Mouse (Mus musculus): ENCODE results near the gene Tln1.
A peak's percentile ranks its signal among the peaks of the same experiment; 100 is the strongest.
"Not testable (repeated sequence)": the region's sequence is repeated elsewhere in the genome, so short reads cannot be mapped to it uniquely, and the experiment has no call there.

The Tln1 gene

DNA sequence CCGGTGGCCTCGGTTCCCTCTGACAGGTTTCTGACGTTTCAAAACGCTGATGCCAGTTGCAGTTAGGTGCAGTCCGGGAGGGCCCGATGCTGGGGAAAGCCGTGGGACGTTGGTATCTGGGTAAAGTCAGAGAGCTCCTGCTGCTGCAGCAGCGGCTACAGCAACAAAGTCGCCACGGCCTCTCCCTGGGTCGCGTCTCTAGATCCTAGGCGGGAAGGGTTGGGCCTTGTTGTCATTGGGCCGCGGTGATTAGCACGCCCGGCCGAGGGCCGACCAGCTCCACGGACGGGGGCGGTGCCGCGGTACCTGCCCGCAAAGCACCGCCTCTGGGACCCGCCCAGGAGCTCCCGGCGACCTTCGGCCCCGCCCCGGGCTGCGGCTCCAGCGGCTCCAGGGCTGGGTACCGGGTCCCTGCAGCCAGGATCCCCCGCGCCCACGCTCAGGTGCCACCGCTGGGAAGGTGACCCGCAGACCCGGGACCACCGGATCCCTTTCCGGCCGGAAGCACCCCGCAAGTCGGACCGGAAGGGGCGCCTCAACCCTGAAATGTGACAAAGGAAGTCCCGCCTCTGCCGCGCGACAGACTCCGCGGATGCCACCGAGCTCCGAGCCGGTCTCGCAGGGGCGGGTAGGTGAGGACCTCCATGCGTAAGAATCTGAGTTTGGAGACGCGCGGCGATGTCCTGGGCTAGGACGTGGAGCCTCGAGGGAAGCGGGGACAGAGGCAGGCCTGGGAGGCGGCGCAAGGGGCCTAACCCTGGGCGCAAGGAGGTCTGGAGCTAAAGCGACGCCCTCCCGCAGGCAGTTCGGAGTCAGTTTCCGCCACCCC lies 16.1 kb upstream of the Tln1 start, which contains the start of the genes Rgp1 and Gba2:
Gene Rgp1, plus strand, starts transcription at position 340 of the 829 bp plus-strand sequence.
Gene Gba2, minus strand, starts transcription at position 498 of the 829 bp plus-strand sequence.
- DNase-seq (ENCODE audit: low spot score) = peak; percentile 84

GRCm38 (mm10) chr4:43577237-43577881 lies 14.9 kb upstream of the Tln1 start:
- no peak for DNase-seq (ENCODE audit: low spot score)

DNA sequence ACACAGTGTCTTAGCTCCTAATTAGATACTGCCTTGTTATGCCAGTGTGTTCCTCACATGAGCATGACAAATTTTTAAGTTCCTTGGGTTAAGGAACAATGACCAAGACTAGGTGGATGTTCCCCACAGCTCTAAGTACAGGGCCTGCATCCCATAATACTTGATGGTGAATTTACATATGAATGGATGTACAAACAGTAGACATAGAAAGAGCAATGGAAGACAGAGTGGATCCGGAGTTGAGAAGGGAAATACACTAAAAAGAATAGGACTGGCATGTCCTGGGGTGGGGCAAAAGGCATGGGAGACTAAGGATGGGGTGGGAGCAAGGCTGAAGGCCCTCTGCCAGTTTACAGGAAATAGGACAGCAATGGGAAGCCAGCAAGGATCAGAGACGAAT lies 12.9 kb upstream of the Tln1 start:
- DNase-seq (ENCODE audit: low spot score) = no peak

DNA sequence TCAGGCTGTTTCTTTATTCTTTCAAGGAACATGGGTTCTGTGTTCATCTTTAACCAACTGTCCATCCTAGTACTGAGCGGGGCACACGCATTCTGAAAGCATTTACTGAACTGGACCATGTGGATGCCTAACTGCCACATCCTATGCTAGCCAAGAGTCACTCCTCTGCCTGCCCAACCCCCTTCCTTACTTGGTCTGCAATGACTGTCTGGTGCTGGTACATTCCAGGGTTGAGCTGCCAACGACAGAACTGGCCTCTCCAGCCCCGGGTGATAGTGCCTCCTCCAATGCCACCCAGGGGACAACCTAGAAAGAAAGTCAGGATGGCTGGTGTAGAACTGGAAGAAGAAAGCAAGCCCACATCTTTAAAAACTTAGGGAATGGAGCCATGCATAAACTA lies 11.1 kb upstream of the Tln1 start:
- DNase-seq (ENCODE audit: low spot score) = no peak

DNA sequence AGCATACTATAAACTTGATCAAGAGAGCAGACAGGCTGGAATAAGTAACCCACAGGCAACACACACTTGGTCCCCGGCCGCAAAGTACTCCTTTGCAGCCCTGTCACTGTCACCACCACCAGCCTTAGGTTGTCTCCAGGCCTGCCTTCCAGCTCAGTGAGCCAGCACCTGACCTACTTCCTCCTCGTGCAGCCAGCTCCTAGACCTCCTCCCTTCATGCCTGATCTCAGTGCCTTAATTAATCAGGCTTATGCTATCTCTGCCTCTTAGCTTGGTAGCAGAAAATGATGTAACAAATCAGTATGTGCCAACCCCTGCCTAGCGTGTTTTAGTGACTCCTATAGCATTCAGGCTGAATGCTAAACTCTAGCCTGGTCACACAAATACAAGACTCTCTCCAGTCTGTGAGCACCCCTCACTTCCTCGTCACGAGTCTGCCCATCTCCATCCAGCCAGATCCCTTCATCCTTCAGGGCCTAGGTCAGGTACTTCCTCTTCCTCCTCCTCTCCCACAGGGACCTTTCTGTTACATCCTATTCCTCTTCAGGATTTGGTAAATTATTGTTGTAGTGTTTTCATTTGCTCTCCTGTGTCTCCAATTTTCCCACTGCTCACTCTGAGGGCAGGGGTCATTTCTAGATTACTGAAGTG lies 9.0 kb upstream of the Tln1 start:
- DNase-seq (ENCODE audit: low spot score) = no peak

DNA sequence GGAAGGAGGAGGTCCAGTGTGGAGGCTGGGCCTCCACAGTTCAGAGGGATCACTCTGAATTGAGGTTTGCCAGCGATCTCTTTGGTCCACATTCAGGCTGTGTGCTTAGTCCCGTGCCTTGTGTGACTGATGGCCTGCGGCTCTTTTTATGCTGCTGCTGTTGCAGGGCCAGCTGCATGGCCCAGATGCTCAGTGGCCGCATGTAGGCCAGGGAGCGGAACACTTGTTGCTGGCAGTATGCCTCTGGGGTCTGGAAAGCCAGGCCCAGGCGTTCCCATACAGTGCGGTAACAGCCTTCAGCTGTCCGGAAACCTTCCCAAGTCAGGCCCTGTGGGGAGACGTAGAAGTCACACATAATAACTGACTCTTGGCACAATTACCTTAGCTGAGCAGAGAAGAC lies 4.6 kb upstream of the Tln1 start:
- DNase-seq (ENCODE audit: low spot score) = no peak

- no peak for DNase-seq (ENCODE audit: low spot score)
Measured at GRCm38 (mm10) chr4:43564231-43564630, 1.7 kb upstream of the Tln1 start.

DNA sequence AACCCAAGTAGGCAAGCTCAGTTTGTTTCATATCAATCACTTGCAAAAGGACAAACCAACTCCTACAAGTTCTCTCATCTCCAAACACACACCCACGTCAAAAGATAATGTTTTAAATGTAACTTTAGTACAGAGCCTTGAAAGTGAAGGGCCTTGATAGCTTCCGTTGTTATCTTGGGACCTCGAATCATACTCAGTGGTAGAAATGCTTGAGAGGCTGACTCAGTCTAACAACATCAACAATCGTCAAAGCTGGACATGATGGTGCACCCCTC lies 1.0 kb upstream of the Tln1 start:
- no peak for DNase-seq (ENCODE audit: low spot score)

DNA sequence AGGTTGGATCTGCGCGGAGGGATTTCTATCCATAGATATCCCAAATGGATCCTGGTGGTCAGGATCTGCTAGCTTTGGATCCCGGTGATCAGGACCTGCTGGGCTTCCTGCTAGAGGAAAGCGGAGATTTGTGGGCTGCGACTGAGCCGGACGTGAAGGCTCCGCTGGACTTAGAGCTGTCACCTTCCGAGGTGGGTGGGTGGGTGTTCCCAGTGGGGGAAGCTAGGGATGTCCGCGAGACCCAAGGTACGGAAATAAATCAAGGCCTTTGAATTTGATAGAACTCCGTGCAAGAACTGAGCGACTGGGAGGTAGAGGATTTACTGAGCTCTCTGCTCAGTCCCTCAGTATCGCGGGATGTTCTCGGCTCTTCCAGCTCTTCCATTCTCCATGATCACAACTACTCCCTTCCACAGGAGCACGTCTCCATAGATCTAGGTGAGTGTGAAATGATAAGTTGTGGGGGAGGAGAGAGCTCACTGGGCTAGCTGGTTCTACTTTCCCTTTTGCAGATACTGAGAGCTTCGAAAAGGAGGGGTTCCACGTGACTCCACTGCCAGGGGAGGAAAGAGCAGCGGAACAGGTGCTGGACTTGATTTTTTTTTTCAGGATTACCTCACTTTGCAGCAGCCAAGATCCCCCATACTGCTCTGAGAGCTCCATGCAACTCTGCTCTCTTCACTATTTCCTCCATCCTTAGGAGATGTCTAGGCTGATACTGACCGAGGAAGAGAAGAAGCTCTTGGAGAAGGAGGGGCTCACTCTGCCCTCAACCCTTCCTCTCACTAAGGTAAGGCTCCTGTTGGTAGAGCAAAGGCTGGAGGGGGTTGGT lies 494 bp upstream of the Tln1 start:
- DNase-seq (ENCODE audit: low spot score) = no peak

GRCm38 (mm10) chr4:43561436-43561996 lies 975 bp downstream of the Tln1 start:
- DNase-seq (ENCODE audit: low spot score) = no peak

DNA sequence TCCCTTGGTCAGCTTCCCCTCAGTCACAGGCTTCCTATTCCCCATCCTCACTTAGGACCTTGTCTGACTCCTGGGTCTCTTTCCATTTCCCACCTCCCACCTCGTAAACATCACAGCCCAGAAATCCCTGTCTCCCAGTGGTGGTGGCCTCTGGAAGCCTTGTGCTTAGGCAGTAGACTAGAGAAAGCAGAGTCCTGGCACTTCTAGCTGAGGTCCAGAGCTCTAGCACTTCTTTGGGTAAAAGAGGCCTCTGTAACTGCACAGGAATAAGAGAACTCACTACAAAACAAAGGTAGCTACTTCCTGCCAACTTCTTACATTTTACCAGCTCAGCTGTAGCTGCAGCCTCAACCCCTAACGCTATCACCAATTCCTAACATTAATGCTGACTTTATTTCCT lies 1.5 kb downstream of the Tln1 start:
- DNase-seq (ENCODE audit: low spot score) = no peak

DNA sequence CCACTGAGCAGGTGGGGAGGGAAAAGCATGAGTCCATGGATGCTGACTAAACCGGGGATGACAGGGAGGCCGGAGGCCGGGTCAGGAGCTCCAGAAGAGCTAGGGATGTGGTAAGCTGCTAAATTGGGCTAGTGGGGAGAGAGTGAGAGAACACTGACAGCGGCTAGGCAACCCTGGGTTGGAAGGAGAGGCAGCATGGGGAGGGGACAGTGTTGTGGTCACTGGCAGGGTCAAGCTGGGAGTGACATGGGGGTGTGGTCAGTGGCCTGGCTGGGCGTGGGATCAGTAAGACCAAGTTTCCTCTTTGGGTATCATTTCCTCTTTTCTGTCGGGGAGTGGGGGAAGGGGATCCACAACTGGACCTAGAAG lies 2.3 kb downstream of the Tln1 start:
- peak; percentile 73 for DNase-seq (ENCODE audit: low spot score)

DNA sequence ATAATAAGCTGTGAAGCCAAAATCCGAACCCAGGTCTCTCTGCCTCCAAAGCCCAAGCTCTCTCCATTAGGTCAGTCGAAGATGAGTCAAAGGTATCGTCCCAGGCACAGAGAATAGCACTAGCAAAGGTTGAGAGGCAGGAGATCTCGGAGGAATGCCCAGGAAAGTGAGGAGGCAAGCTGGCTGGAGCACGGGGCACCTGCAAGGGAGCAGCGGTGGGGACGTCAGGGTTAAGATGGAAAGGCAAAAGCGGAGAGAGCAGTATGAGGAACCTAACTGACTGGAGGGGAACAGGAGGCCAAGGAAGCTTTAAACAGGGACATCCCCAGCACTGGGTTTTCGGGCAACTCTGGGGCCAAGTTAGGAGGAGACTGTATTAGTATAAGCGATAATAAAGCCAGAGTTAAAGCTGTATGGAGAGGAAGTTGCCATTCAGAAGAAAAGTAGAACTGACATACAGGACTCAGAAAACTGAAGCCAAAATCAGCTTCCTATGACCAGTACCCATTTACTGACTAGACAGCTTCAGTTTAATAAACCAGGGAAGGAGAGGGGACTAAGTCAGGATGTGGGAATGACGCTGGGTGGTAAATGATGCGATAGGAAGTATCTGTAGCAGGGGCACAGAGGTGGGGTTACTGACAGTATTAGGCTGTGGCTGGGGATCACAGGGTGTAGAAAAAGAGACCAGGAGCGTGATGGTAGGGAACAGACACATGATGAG lies 2.8 kb downstream of the Tln1 start:
- DNase-seq (ENCODE audit: low spot score) = no peak

DNA sequence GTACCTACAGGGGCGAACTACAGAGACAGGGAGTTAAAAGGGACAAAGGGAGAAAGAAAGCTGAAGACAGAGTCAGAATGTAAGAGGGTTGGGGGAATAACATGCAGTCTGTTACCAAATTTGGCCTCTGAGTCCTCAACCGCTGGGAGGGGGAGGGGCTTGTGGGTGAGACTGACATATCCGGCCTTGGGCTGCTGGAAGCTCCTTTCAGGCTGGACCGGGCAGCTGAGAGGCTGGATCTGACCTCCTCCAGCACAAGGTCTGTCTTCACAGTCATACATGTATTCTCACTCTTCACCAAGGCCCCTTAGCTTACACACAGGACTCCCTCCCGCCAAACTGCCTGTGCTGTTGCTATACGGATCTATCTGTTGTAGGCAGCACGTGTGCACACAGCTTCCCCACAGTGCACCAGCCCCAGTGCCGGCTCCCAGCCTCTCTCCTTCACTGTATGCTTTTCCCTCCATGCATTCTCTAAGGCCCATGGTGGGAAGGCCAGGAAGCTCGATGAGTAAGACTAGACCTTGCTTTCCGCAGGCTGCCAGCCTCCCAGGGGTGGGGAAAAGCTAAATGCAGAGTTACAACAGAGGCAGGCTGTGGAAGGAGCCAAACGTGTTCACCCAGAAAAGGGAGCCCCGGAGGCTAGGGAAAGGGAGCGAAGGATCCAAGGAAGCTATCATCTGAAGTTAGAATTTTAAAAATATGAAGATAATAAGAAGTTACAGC lies 3.7 kb downstream of the Tln1 start:
- no peak for DNase-seq (ENCODE audit: low spot score)

- no peak for DNase-seq (ENCODE audit: low spot score)
Measured at GRCm38 (mm10) chr4:43558028-43558630, 4.4 kb downstream of the Tln1 start.

- no peak for DNase-seq (ENCODE audit: low spot score)
Measured at GRCm38 (mm10) chr4:43555926-43556325, 6.6 kb downstream of the Tln1 start.

GRCm38 (mm10) chr4:43553891-43554290 lies 8.6 kb downstream of the Tln1 start:
- no peak for DNase-seq (ENCODE audit: low spot score)

DNA sequence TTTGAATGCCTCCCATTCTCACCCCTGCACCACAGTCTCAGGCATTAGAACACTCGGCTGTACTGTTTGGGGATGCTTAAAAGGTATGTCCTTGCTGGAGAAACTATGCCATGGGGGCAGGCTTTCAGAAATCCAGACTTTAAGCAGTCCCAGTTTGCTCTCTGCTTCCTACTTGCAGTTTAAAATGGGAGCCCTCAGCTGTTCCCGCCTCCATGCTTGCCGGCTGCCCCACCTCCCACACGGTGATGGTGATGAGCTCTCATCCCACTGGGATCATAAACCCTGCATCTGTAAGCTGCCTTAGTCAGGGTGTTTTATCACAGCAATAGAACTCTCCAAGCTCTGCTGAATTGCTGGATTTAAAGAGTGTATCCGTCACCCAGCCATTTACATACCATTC lies 10.1 kb downstream of the Tln1 start:
- DNase-seq (ENCODE audit: low spot score) = no peak

GRCm38 (mm10) chr4:43551854-43552253 lies 10.6 kb downstream of the Tln1 start:
- not testable (repeated sequence) for DNase-seq (ENCODE audit: low spot score)

GRCm38 (mm10) chr4:43549055-43549454 lies 13.4 kb downstream of the Tln1 start:
- no peak for DNase-seq (ENCODE audit: low spot score)

Data from layer of hippocampus, adult 11-12 months (tissue).